Mouse (Mus musculus) lung, postnatal 0 days (tissue): ENCODE data around the gene Mfap1b.

ENCODE experiments used
- CTCF ChIP-seq: IDR thresholded peaks from 2 replicates; pipeline ENCODE4 v1.5.1; 2016; ENCODE audit warnings: antibody characterized with exemption, mild to moderate bottlenecking
- EP300 ChIP-seq: IDR thresholded peaks from 2 replicates; pipeline ENCODE4 v1.6.1; 2016; ENCODE audit warnings: antibody characterized with exemption, mild to moderate bottlenecking, control low read depth

GRCm38 (mm10) chr2:121440834-121441605 lies 32.8 kb downstream of the Mfap1b start:
- TF ChIP-seq CTCF (no peak), EP300 (no peak)
